Mouse (Mus musculus): ENCODE measurements around the gene Cirbp.
"Not testable (repeated sequence)": the region's sequence is repeated elsewhere in the genome, so short reads cannot be mapped to it uniquely, and the experiment has no call there.

The Cirbp gene

DNA sequence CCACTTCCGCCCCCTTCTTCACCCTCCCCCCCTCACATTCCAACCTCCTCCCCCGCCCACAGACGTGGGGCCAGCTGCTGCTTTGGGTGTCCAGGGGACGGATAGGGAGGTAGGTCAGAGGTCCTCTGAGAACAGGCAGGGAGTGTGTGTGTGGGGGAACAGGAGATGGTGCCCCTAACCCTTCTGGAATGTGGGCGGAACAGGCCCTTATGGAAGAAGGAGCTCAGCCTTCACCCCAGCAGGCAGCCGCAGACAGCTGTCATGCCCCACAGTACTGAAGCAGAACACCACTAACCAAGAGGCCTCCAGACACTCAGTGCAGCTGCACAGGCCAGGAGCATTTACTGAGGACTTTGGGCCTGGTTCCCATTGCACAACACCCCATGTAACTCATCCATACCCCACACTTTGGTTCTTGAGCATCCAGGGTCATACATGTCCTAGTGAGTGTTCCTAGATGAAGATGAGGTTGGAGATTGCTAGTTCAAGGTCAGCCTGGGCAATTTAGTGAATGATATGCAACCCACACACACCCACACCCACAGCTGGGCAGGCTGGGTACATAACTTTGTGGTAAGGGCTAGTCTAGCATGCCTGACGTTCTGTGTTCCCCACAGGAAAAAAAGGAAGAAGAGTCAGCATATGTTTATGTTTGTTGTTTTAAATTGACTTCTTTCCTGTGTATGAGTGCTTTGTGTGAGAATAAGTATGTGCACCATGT, 4.1 kb upstream of the Cirbp start:
- peaks cover 4% of the 10 kb centered on the region for H3K36me3 ChIP-seq (ENCODE audit: control insufficient read depth, insufficient read depth, low read length, poor library complexity, severe bottlenecking)
- H3K27me3 ChIP-seq (ENCODE audit: control insufficient read depth, insufficient read depth, low read length, poor library complexity, severe bottlenecking) = no peaks in the 10 kb centered on the region
- DNase-seq (ENCODE audit: low read depth, low spot score) = no peak

DNA sequence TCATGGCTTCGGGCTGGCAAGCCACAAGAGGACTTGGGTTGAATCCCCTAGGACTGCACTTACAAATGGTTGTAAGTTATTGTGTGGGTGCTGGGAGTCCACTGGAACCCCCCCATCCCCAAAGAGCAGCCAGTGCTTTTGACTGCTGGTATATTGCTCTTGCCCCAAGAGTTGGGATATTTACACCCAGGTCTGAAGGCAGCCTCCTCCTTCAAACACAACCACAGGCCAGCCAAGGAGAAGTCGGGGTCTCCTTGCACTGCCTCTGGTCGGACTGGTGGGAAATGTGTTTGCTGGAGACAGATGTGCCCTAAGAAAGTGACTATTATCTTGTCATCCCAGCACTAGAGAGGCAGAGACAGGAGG, 3.6 kb upstream of the Cirbp start:
- Histone ChIP-seq H3K36me3 (ENCODE audit: control insufficient read depth, insufficient read depth, low read length, poor library complexity, severe bottlenecking) (no peaks in the 10 kb centered on the region; the same call in 1 of the 2 replicates), H3K27me3 (ENCODE audit: control insufficient read depth, insufficient read depth, low read length, poor library complexity, severe bottlenecking) (no peaks in the 10 kb centered on the region)
- no peak for DNase-seq (ENCODE audit: low read depth, low spot score)

DNA sequence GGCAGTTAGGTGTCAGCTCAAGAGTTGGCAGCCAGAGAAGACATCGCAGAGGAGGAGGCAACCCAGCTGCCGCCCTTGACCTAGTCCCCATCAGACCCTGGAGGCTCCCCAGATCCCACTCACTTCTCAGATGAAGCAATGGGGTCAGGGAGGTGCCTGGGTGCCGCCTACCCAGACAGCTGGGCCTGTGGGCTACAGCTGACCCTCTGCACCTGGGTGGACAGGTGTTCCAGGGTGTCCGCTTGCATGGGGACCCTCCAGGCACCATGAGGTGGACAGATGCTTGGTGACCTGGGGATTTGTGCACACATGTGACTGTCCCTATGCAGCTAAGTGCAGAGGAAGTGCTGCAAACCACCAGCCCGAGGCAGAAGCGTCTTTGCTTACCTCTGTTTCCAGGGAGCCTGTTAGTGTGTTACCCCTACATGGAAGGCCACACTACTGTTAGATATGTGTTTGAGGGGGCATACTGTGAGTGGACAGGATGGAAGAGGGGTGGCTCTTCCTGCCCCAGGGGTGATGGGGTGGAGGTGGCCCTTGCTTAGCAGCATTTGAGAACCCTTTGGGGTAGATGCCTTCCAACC, 3.0 kb upstream of the Cirbp start:
- no peak for DNase-seq (ENCODE audit: low read depth, low spot score)
- Histone ChIP-seq H3K36me3 (ENCODE audit: control insufficient read depth, insufficient read depth, low read length, poor library complexity, severe bottlenecking) (no peaks in the 10 kb centered on the region), H3K27me3 (ENCODE audit: control insufficient read depth, insufficient read depth, low read length, poor library complexity, severe bottlenecking) (no peaks in the 10 kb centered on the region)

DNA sequence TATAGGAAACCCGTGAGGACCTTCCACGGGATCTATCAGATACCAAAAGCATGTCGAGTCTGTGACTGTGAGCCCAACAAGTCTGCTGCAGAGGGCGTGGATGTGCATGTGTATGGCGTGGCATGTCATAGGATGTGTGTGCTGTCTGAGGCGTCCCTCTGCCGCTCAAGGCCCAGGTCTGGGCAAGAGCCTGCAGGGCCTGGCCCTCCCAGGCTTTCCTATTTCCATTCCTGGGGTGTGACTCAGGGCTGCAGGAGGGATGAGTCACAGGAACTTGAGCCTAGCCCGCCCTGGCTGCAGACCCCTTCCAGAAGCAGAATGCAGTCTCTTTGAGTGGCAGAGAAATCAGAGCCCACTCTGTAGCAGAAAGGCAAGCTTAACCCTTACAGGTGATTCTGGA, 2.1 kb upstream of the Cirbp start:
- H3K36me3 ChIP-seq (ENCODE audit: control insufficient read depth, insufficient read depth, low read length, poor library complexity, severe bottlenecking) = no peaks in the 10 kb centered on the region
- no peak for DNase-seq (ENCODE audit: low read depth, low spot score)
- no peaks in the 10 kb centered on the region for H3K27me3 ChIP-seq (ENCODE audit: control insufficient read depth, insufficient read depth, low read length, poor library complexity, severe bottlenecking)

DNA sequence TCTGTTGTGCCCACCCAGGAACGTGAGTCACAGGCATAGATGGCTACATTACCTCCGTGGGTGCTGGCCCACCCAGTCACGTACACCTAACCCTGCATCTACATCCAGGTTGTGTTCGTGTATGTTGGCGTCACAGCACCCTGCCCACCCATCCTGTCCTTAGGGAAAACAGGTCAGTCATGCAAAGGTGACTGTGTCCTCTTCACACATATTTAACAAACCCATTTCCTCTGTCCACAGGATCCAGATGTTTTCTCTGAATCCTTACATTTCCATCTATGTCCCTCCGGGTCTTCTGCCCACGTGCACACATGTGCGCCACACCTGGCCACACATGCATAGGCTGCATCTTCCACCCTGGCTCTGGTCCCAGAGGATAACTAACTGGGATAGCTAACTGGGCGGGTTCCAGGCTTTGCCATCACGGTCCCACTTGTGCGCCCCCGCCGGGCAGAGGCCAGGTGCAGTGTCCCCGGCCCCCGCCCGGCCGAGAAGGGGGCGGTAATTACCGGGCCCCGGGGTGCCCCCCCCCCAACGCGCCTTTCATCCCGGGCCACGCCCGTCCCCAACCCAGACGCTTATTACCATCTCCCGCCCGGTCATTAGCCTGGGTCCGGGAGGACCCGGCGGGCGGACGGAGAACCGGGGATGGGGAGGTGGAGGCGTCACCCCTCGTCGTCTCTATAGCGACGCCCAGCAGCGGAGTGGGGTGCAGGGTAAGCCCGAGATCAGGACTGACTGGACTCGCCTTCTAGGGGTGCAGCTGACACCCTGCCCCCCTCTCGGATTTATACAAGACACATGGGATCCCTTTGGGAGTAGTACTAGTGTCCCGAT, 1.4 kb upstream of the Cirbp start:
- DNase-seq (ENCODE audit: low read depth, low spot score) = no peak
- H3K36me3 ChIP-seq (ENCODE audit: control insufficient read depth, insufficient read depth, low read length, poor library complexity, severe bottlenecking) = no peaks in the 10 kb centered on the region
- H3K27me3 ChIP-seq (ENCODE audit: control insufficient read depth, insufficient read depth, low read length, poor library complexity, severe bottlenecking) = no peaks in the 10 kb centered on the region

DNA sequence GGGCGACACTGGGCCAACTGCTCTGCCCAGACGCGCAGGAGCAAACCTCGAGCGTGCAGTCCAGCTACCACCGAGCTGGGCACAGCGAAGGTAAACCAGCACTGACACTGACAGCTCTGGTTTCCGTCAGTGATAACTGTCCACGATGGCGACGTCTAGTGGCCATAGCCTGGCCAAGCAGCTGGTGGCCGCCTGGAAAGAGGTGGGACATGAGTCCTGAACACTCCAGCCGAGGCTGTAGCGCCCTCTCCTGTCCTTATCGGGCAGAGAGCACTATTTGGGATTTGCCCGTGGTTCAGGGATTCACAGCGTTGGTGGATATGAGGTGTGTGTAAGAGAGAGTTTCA, 814 bp upstream of the Cirbp start:
- H3K36me3 ChIP-seq (ENCODE audit: control insufficient read depth, insufficient read depth, low read length, poor library complexity, severe bottlenecking) = no peaks in the 10 kb centered on the region
- H3K27me3 ChIP-seq (ENCODE audit: control insufficient read depth, insufficient read depth, low read length, poor library complexity, severe bottlenecking) = no peaks in the 10 kb centered on the region
- DNase-seq (ENCODE audit: low read depth, low spot score) = peak; percentile 97

DNA sequence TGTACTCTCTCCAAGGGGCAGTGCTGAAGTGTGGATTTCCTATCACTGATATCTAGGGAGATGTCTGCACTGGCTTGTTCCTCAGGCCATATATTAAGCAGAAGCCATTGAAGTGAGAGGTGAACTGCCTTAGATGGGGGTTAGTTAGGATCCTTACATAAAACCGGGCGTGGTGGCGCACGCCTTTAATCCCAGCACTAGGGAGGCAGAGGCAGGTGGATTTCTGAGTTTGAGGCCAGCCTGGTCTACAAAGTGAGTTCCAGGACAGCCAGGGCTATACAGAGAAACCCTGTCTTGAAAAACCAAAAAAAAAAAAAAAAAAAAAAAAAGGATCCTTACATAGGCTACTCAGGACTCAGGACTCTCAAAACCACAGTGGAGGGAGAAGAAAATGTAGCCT, 351 bp downstream of the Cirbp start:
- H3K36me3 ChIP-seq (ENCODE audit: control insufficient read depth, insufficient read depth, low read length, poor library complexity, severe bottlenecking); H3K27me3 ChIP-seq (ENCODE audit: control insufficient read depth, insufficient read depth, low read length, poor library complexity, severe bottlenecking); DNase-seq (ENCODE audit: low read depth, low spot score): not testable (repeated sequence)

DNA sequence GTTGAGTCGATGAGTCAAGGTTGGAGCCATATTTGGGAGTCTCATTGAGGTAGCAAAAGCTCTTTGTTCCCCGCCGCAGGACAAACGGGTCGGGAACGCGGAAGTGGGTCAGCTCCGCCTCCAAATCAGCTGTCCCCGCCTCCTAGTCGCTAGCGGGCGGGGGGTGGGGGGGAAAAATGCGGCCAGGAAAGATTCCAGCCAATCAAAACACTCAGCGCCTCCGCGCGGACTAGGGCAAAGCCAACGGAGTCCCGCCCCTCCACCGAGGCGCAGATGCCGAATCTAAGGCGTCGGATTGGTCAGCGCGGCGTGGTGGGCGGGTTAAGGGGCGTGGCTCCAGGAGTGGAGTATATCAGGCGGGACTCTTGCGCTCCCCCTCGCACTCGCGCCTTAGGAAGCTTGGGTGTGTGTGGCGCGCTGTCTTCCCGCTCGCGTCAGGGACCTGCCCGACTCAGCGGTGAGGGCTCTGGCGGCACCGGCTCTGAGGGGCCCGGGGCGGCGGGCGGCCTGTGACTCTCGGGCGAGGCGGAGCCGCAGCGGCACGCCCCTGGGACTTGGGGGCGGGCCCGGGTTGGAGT, 1.8 kb downstream of the Cirbp start:
- peak; percentile 99 for DNase-seq (ENCODE audit: low read depth, low spot score)
- Histone ChIP-seq H3K27me3 (ENCODE audit: control insufficient read depth, insufficient read depth, low read length, poor library complexity, severe bottlenecking) (no peaks in the 10 kb centered on the region), H3K36me3 (ENCODE audit: control insufficient read depth, insufficient read depth, low read length, poor library complexity, severe bottlenecking) (peaks cover 11% of the 10 kb centered on the region)

DNA sequence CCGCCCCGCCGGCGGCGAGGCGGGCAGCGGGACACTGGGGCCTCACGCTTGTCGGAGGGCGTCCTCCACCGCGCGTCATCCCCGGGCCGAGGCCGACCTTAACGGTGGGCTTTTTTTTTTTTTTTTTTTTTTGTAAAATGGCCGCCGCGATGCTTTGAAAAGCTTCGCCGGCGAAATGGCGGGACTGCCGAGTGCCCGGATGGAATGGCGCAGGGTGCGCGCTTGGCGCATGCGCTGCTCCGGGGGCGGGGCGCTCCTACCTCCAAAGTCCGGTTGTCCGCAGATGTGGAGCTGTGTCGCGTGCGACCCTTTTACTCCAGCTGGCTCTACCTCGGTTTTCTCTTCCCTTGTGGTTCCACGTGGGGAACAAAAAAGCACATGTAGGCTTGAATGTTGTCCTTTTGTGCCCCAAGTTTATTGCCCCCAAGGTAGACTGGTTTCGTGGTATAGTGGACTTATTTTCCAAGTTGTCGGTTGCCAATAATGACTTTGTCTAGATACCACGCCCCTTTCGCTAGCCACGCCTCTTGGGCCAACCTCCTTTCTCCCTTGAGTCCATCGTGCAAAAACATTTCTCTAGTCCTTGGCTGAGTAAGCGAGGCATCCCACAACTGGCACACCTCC, 2.4 kb downstream of the Cirbp start:
- H3K27me3 ChIP-seq (ENCODE audit: control insufficient read depth, insufficient read depth, low read length, poor library complexity, severe bottlenecking) = no peaks in the 10 kb centered on the region
- H3K36me3 ChIP-seq (ENCODE audit: control insufficient read depth, insufficient read depth, low read length, poor library complexity, severe bottlenecking) = peaks cover 11% of the 10 kb centered on the region
- peak; percentile 91 for DNase-seq (ENCODE audit: low read depth, low spot score)

DNA sequence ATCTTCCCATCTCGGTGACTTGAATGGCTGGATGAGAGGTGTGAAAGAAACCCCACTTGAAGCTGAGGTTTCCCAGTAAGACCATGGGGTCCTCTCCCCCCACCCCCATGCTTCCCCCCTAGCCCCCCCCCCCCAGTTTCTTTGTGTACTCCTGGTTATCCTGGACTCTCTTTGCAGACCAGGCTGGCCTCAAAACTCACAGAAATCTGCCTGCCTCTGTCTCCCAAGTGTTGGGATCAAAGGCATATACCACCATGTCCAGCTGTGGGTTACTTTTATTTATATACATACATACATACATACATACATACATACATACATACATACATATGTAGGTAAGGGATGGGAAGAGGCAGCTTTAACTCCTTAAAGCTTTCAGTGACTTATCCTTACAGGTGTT, 3.3 kb downstream of the Cirbp start:
- Histone ChIP-seq H3K27me3 (ENCODE audit: control insufficient read depth, insufficient read depth, low read length, poor library complexity, severe bottlenecking) (no peaks in the 10 kb centered on the region), H3K36me3 (ENCODE audit: control insufficient read depth, insufficient read depth, low read length, poor library complexity, severe bottlenecking) (peaks cover 11% of the 10 kb centered on the region)
- no peak for DNase-seq (ENCODE audit: low read depth, low spot score)

DNA sequence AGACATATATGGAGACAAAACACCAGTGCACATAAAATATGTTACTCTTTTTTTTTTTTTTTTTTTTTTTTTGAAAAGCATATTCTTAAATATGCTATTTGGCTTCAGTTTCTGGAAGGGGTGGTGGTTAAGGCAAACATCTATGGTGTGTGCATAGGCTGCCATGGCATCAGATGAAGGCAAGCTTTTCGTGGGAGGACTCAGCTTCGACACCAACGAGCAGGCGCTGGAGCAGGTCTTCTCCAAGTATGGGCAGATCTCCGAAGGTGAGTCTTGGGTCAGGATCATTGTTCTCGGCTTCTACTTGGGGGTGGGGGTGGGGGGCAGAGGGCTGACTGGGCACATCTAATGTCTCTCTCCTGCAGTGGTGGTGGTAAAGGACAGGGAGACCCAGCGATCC, 3.9 kb downstream of the Cirbp start:
- no peak for DNase-seq (ENCODE audit: low read depth, low spot score)
- Histone ChIP-seq H3K27me3 (ENCODE audit: control insufficient read depth, insufficient read depth, low read length, poor library complexity, severe bottlenecking) (no peaks in the 10 kb centered on the region), H3K36me3 (ENCODE audit: control insufficient read depth, insufficient read depth, low read length, poor library complexity, severe bottlenecking) (peaks cover 11% of the 10 kb centered on the region)

DNA sequence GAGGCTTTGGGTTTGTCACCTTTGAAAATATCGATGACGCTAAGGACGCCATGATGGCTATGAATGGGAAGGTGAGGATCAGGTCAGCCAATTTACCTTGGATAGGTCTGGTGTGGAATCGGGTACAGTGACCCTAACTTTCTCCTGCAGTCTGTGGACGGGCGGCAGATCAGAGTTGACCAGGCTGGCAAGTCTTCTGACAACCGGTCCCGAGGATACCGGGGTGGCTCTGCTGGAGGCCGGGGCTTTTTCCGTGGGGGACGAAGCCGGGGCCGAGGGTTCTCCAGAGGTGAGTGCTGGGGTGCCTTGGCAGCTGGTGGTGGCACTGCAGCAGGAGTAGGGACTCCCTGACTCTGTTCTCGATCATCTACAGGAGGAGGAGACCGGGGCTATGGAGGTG, 4.3 kb downstream of the Cirbp start:
- Histone ChIP-seq H3K27me3 (ENCODE audit: control insufficient read depth, insufficient read depth, low read length, poor library complexity, severe bottlenecking) (no peaks in the 10 kb centered on the region), H3K36me3 (ENCODE audit: control insufficient read depth, insufficient read depth, low read length, poor library complexity, severe bottlenecking) (peaks cover 11% of the 10 kb centered on the region)
- DNase-seq (ENCODE audit: low read depth, low spot score) = no peak

DNA sequence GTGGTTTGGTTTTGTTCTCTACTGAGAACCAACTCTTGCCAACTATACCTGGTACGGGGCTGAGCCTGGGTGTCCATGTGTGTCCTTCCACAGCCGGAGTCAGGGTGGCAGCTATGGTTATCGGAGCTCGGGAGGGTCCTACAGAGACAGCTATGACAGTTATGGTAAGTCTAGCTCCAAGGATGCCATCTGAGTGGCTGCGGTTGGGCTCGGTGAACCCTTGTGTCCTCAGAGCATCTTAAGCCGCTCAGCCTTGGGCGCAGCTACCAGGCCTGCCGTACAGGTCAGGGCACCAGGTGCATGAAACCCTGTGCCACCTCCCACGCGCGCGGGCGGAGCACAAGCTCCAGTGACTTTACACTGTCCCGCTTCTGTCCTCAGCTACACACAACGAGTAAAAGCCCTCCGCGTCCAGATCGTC, 4.8 kb downstream of the Cirbp start:
- H3K27me3 ChIP-seq (ENCODE audit: control insufficient read depth, insufficient read depth, low read length, poor library complexity, severe bottlenecking) = no peaks in the 10 kb centered on the region
- DNase-seq (ENCODE audit: low read depth, low spot score) = no peak
- H3K36me3 ChIP-seq (ENCODE audit: control insufficient read depth, insufficient read depth, low read length, poor library complexity, severe bottlenecking) = peaks cover 11% of the 10 kb centered on the region

DNA sequence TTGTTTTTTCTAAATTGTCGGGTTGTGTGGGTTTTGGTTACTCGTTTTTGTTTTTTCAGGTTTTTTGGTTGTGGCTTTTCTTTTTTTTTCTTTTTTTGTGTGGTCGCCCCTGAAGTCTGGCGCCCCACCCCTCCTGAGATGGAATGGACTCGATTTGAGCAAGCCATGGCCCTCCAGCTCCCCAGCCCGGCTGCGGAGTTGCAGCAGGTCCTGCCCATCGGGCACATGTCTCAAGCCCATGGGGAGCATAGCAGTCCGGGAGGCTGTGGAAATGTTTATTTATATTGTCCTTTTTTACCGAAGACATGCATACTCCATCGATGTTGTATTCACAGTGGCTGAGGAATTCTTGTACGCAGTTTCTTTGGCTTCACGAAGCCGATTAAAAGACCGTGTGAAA, 5.5 kb downstream of the Cirbp start:
- DNase-seq (ENCODE audit: low read depth, low spot score) = no peak
- no peaks in the 10 kb centered on the region for H3K27me3 ChIP-seq (ENCODE audit: control insufficient read depth, insufficient read depth, low read length, poor library complexity, severe bottlenecking)

More for the DNA sequence above, 5.5 kb downstream of the Cirbp start:
- peaks cover 11% of the 10 kb centered on the region for H3K36me3 ChIP-seq (ENCODE audit: control insufficient read depth, insufficient read depth, low read length, poor library complexity, severe bottlenecking)
